Mouse (Mus musculus): ENCODE measurements at regions not wholly inside any gene's neighbourhood (a gene's known extent, or its start where the extent isn't known, plus 50 kb on each side); places are given as distances from the start of the nearest gene placed in this dataset.
"Not testable (repeated sequence)": the region's sequence is repeated elsewhere in the genome, so short reads cannot be mapped to it uniquely, and the experiment has no call there.

- no peak for DNase-seq (ENCODE audit: low spot score in 2 of 2)
These were observed 71.3 kb upstream of the Spon1 start for GRCm38 (mm10) chr7:113694466-113694865.

GRCm38 (mm10) chr7:113705929-113706328, 59.9 kb upstream of the Spon1 start:
- DNase-seq (ENCODE audit: low spot score in 2 of 2): no peak

GRCm38 (mm10) chr7:113707596-113707995, 58.2 kb upstream of the Spon1 start:
- DNase-seq (ENCODE audit: low spot score in 2 of 2): no peak

GRCm38 (mm10) chr7:113710541-113711270, 55.1 kb upstream of the Spon1 start:
- DNase-seq (ENCODE audit: low spot score in 2 of 2): no peak

- DNase-seq (ENCODE audit: low spot score in 2 of 2): not testable (repeated sequence)
These were observed 54.4 kb upstream of the Spon1 start for GRCm38 (mm10) chr7:113711356-113711755.

Data from spleen, postnatal 10 days (tissue).